Mouse (Mus musculus): ENCODE measurements around the gene Cyp2c66. TPM values are rescaled to one million over a fixed set of nuclear protein-coding genes. Genes with fewer than 3 reads are reported as not detected.
"Not testable (repeated sequence)": the region's sequence is repeated elsewhere in the genome, so short reads cannot be mapped to it uniquely, and the experiment has no call there.

Cyp2c66 gene
- not detected for total RNA-seq (2021)
- long read RNA-seq, experiment 1, result 0 reads
- long read RNA-seq, experiment 2, result 0 reads

GRCm38 (mm10) chr19:39113644-39114043 lies at the start of gene Cyp2c66:
Gene Cyp2c66 (plus strand): TSS chr19:39113898.
- DNase-seq, result no peak

- peak in 1 of 2 experiments; percentile 2 for DNase-seq
Observed at GRCm38 (mm10) chr19:39098779-39099178, 14.9 kb upstream of the Cyp2c66 start.

GRCm38 (mm10) chr19:39156836-39157235 lies 43.1 kb downstream of the Cyp2c66 start:
- not testable (repeated sequence) for DNase-seq

Other genes starting within 250 kb of the Cyp2c66 start
- gene Hells, start 183.0 kb upstream of the Cyp2c66 start, total RNA-seq (2021), result 1 to 10 TPM; 5.1 to 6.9 TPM
- under 1 TPM in 1 of 2 experiments, not detected in 1; 0.20 TPM for gene Cyp2c55, start 106.9 kb upstream of the Cyp2c66 start, total RNA-seq (2021)
- not detected for gene Cyp2c65, start 52.9 kb upstream of the Cyp2c66 start, total RNA-seq (2021)
- under 1 TPM in 1 of 2 experiments, not detected in 1; 0.66 TPM for gene Cyp2c29, start 155.5 kb downstream of the Cyp2c66 start, total RNA-seq (2021)